Mouse (Mus musculus): ENCODE results near the gene Vti1a.

DNA sequence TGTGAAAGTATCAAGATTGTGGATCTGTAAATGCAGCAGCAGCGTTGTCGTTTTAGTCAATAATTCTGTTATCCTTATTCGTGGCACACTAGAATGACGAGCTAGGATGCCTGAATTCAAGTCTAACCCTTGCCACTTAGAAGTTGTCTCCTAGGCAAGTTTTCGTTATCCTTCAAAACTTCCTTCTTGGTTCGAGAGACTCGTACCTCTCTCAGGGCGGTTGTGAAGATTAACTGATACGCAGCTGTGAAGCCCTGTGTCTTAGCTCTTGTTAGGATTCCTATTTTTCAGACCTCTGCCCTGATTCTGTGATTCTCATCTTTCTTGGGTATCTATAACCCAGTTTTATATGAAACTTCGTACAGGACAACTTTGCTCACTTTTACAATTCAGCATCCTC lies 806 bp downstream of the Vti1a start:
- TF ChIP-seq POLR2A (IDR thresholded peaks at IDR 0.05; ENCODE audit: insufficient read depth, low read depth, low read length) (no peak), CTCF (IDR thresholded peaks at IDR 0.05; ENCODE audit: insufficient read depth, low read depth, low read length) (no peak)

Measured in olfactory bulb, adult 2 months (tissue).